Mouse (Mus musculus): ENCODE measurements around the gene Fgfr2. TPM values are rescaled to one million over a fixed set of nuclear protein-coding genes. Genes with fewer than 3 reads are reported as not detected.
A peak's percentile ranks its signal among the peaks of the same experiment; 100 is the strongest.

The Fgfr2 gene
- polyA plus RNA-seq, 1 experiment from 2014 or later, result 24.9 TPM

DNA sequence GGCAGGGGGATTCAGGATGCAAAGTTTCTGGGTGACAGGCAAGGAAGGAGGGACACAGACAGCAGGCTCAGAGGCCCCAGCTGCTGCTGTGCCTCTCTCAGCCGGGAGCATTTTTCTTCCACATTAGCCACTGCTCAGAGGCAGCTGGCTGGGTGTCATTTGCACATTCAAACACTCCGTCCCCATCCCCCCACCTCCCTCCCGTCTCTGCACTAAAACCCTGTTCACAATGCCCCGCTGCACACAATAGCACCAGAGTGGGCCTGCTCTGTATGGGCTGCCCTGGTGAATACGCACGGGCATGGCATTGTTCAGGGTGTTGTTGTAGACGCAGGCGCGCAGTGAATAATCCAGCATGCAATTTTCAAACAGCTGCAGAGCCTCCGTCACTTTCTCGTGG, 875.6 kb downstream of the Fgfr2 start:
- 0 out of 2 replicates have a peak, but pooled peaks have one; percentile 33 for ATAC-seq (replicated peaks; ENCODE audit: insufficient number of reproducible peaks, low FRiP score, low TSS enrichment)

DNA sequence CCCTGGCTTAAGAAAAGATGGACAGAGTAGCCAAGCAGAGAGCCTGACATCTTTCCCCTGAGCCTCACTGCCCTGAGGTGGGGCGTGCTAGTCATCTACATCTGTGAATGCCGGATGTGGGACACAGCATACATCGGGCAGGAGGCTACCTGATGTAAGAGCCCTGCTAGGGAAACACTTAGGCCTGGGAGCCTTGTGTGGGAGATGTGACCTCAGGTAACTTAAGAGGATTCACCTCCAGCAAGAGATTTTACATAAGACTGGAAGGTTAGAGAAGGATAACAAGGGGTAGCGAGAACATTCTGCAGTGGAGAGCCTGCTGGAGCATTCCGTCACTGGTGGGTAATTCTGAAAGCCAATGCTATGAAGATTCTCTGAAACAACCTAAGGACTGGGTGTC, 876.1 kb downstream of the Fgfr2 start:
- WGBS (ENCODE audit: insufficient replicate concordance), result 75% methylated on average over 5 of the region's 5 CpGs
- Histone ChIP-seq H3K27ac (ENCODE audit: low read depth, low read length) (no peak overlapping the region), H3K4me3 (ENCODE audit: low read depth, low read length) (no peak overlapping the region), H3K4me1 (ENCODE audit: control insufficient read depth, insufficient read depth, low read length) (peaks cover 2% of the 10 kb centered on the region; the same call in 1 of the 2 replicates), H3K4me2 (no peak overlapping the region), H3K36me3 (ENCODE audit: control insufficient read depth, insufficient read depth, low read length) (no peaks in the 10 kb centered on the region), H3K9ac (ENCODE audit: low read depth, low read length) (no peak overlapping the region), H3K9me3 (replicated peaks; ENCODE audit: control insufficient read depth, low read length) (no peaks in the 10 kb centered on the region), H3K27me3 (ENCODE audit: control insufficient read depth, insufficient read depth, low read length) (no peaks in the 10 kb centered on the region)
- no peak for ATAC-seq (replicated peaks; ENCODE audit: insufficient number of reproducible peaks, low FRiP score, low TSS enrichment)

More for the DNA sequence above, 875.6 kb downstream of the Fgfr2 start:
- no peak overlapping the region for H3K9ac ChIP-seq (ENCODE audit: low read depth, low read length)
- no peak overlapping the region for H3K4me2 ChIP-seq
- no peak overlapping the region for H3K27ac ChIP-seq (ENCODE audit: low read depth, low read length)
- no peak overlapping the region for H3K4me3 ChIP-seq (ENCODE audit: low read depth, low read length)
- H3K9me3 ChIP-seq (replicated peaks; ENCODE audit: control insufficient read depth, low read length), result no peaks in the 10 kb centered on the region
- 33% methylated on average over 11 of the region's 11 CpGs for WGBS (ENCODE audit: insufficient replicate concordance)
- no peaks in the 10 kb centered on the region for H3K36me3 ChIP-seq (ENCODE audit: control insufficient read depth, insufficient read depth, low read length)
- peaks cover 2% of the 10 kb centered on the region; the same call in 1 of the 2 replicates for H3K4me1 ChIP-seq (ENCODE audit: control insufficient read depth, insufficient read depth, low read length)
- H3K27me3 ChIP-seq (ENCODE audit: control insufficient read depth, insufficient read depth, low read length), result no peaks in the 10 kb centered on the region

GRCm38 (mm10) chr7:132245730-132246129, 877.4 kb downstream of the Fgfr2 start:
- H3K4me3 ChIP-seq (ENCODE audit: low read depth, low read length), result no peak overlapping the region
- H3K27me3 ChIP-seq (ENCODE audit: control insufficient read depth, insufficient read depth, low read length), result no peaks in the 10 kb centered on the region
- no peaks in the 10 kb centered on the region for H3K36me3 ChIP-seq (ENCODE audit: control insufficient read depth, insufficient read depth, low read length)
- no peak for ATAC-seq (replicated peaks; ENCODE audit: insufficient number of reproducible peaks, low FRiP score, low TSS enrichment)
- no peak overlapping the region for H3K4me2 ChIP-seq
- no peak overlapping the region for H3K27ac ChIP-seq (ENCODE audit: low read depth, low read length)
- no peaks in the 10 kb centered on the region for H3K9me3 ChIP-seq (replicated peaks; ENCODE audit: control insufficient read depth, low read length)
- H3K4me1 ChIP-seq (ENCODE audit: control insufficient read depth, insufficient read depth, low read length), result peaks cover 2% of the 10 kb centered on the region; the same call in 1 of the 2 replicates
- WGBS (ENCODE audit: insufficient replicate concordance), result 82% methylated on average over 6 of the region's 6 CpGs
- no peak overlapping the region for H3K9ac ChIP-seq (ENCODE audit: low read depth, low read length)

- Histone ChIP-seq H3K9me3 (replicated peaks; ENCODE audit: control insufficient read depth, low read length) (no peaks in the 10 kb centered on the region), H3K4me1 (ENCODE audit: control insufficient read depth, insufficient read depth, low read length) (peaks cover 2% of the 10 kb centered on the region; the same call in 1 of the 2 replicates), H3K36me3 (ENCODE audit: control insufficient read depth, insufficient read depth, low read length) (no peaks in the 10 kb centered on the region), H3K4me2 (no peak overlapping the region), H3K9ac (ENCODE audit: low read depth, low read length) (no peak overlapping the region), H3K4me3 (ENCODE audit: low read depth, low read length) (no peak overlapping the region), H3K27ac (ENCODE audit: low read depth, low read length) (no peak overlapping the region), H3K27me3 (ENCODE audit: control insufficient read depth, insufficient read depth, low read length) (no peaks in the 10 kb centered on the region)
- 70% methylated on average over 14 of the region's 14 CpGs for WGBS (ENCODE audit: insufficient replicate concordance)
- ATAC-seq (replicated peaks; ENCODE audit: insufficient number of reproducible peaks, low FRiP score, low TSS enrichment), result no peak
Observed at GRCm38 (mm10) chr7:132244637-132245036, 878.5 kb downstream of the Fgfr2 start.

DNA sequence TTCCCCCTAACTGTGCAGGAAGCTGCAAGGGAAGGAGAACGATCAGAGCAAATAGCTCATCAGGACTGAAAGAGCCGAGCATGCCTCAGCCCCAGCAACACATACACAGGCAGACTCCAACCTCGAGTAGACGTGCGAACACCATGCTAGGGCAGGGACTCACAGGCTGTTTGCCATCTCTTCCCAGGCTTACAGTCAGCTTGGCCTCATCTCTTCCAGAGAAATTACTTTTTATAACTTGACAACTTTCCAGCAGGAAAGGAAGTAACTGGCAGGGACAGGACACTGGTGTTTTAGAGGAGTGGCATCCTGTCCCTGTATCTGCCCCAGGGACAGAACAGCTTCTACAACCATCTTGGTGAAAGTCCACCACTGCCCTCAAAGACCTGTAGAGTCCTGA, 879.9 kb downstream of the Fgfr2 start:
- no peaks in the 10 kb centered on the region for H3K36me3 ChIP-seq (ENCODE audit: control insufficient read depth, insufficient read depth, low read length)

GRCm38 (mm10) chr7:132242617-132243141, 880.5 kb downstream of the Fgfr2 start:
- Histone ChIP-seq H3K36me3 (ENCODE audit: control insufficient read depth, insufficient read depth, low read length) (no peaks in the 10 kb centered on the region), H3K9me3 (replicated peaks; ENCODE audit: control insufficient read depth, low read length) (no peaks in the 10 kb centered on the region), H3K4me2 (no peak overlapping the region), H3K9ac (ENCODE audit: low read depth, low read length) (no peak overlapping the region), H3K4me1 (ENCODE audit: control insufficient read depth, insufficient read depth, low read length) (peaks cover 2% of the 10 kb centered on the region; the same call in 1 of the 2 replicates), H3K27ac (ENCODE audit: low read depth, low read length) (no peak overlapping the region), H3K4me3 (ENCODE audit: low read depth, low read length) (no peak overlapping the region), H3K27me3 (ENCODE audit: control insufficient read depth, insufficient read depth, low read length) (no peaks in the 10 kb centered on the region)
- ATAC-seq (replicated peaks; ENCODE audit: insufficient number of reproducible peaks, low FRiP score, low TSS enrichment), result no peak
- 26% methylated on average over 4 of the region's 4 CpGs for WGBS (ENCODE audit: insufficient replicate concordance)

More for the DNA sequence above, 879.9 kb downstream of the Fgfr2 start:
- no peak overlapping the region for H3K4me3 ChIP-seq (ENCODE audit: low read depth, low read length)
- H3K27me3 ChIP-seq (ENCODE audit: control insufficient read depth, insufficient read depth, low read length), result no peaks in the 10 kb centered on the region
- ATAC-seq (replicated peaks; ENCODE audit: insufficient number of reproducible peaks, low FRiP score, low TSS enrichment), result no peak
- H3K9me3 ChIP-seq (replicated peaks; ENCODE audit: control insufficient read depth, low read length), result no peaks in the 10 kb centered on the region
- no peak overlapping the region for H3K4me2 ChIP-seq
- 72% methylated on average over 5 of the region's 5 CpGs for WGBS (ENCODE audit: insufficient replicate concordance)
- no peak overlapping the region for H3K27ac ChIP-seq (ENCODE audit: low read depth, low read length)
- no peak overlapping the region for H3K9ac ChIP-seq (ENCODE audit: low read depth, low read length)
- peaks cover 2% of the 10 kb centered on the region; the same call in 1 of the 2 replicates for H3K4me1 ChIP-seq (ENCODE audit: control insufficient read depth, insufficient read depth, low read length)

GRCm38 (mm10) chr7:132238921-132239320, 884.2 kb downstream of the Fgfr2 start:
- Histone ChIP-seq H3K9me3 (replicated peaks; ENCODE audit: control insufficient read depth, low read length) (no peaks in the 10 kb centered on the region), H3K9ac (ENCODE audit: low read depth, low read length) (no peak overlapping the region), H3K4me1 (ENCODE audit: control insufficient read depth, insufficient read depth, low read length) (no peaks in the 10 kb centered on the region; the same call in 1 of the 2 replicates), H3K4me3 (ENCODE audit: low read depth, low read length) (no peak overlapping the region), H3K27ac (ENCODE audit: low read depth, low read length) (no peak overlapping the region), H3K27me3 (ENCODE audit: control insufficient read depth, insufficient read depth, low read length) (no peaks in the 10 kb centered on the region), H3K36me3 (ENCODE audit: control insufficient read depth, insufficient read depth, low read length) (no peaks in the 10 kb centered on the region), H3K4me2 (no peak overlapping the region)
- WGBS (ENCODE audit: insufficient replicate concordance), result 76% methylated on average over 3 of the region's 3 CpGs
- ATAC-seq (replicated peaks; ENCODE audit: insufficient number of reproducible peaks, low FRiP score, low TSS enrichment), result no peak

GRCm38 (mm10) chr7:132237191-132237590, 886.0 kb downstream of the Fgfr2 start:
- H3K36me3 ChIP-seq (ENCODE audit: control insufficient read depth, insufficient read depth, low read length), result no peaks in the 10 kb centered on the region
- no peaks in the 10 kb centered on the region; the same call in 1 of the 2 replicates for H3K4me1 ChIP-seq (ENCODE audit: control insufficient read depth, insufficient read depth, low read length)
- no peak for ATAC-seq (replicated peaks; ENCODE audit: insufficient number of reproducible peaks, low FRiP score, low TSS enrichment)
- no peak overlapping the region for H3K9ac ChIP-seq (ENCODE audit: low read depth, low read length)
- 57% methylated on average over 4 of the region's 4 CpGs for WGBS (ENCODE audit: insufficient replicate concordance)
- no peak overlapping the region for H3K27ac ChIP-seq (ENCODE audit: low read depth, low read length)
- H3K9me3 ChIP-seq (replicated peaks; ENCODE audit: control insufficient read depth, low read length), result no peaks in the 10 kb centered on the region
- H3K27me3 ChIP-seq (ENCODE audit: control insufficient read depth, insufficient read depth, low read length), result no peaks in the 10 kb centered on the region
- no peak overlapping the region for H3K4me3 ChIP-seq (ENCODE audit: low read depth, low read length)
- no peak overlapping the region for H3K4me2 ChIP-seq

GRCm38 (mm10) chr7:132236789-132237188, 886.4 kb downstream of the Fgfr2 start:
- Histone ChIP-seq H3K27me3 (ENCODE audit: control insufficient read depth, insufficient read depth, low read length) (no peaks in the 10 kb centered on the region), H3K4me2 (no peak overlapping the region), H3K27ac (ENCODE audit: low read depth, low read length) (no peak overlapping the region), H3K4me3 (ENCODE audit: low read depth, low read length) (no peak overlapping the region), H3K4me1 (ENCODE audit: control insufficient read depth, insufficient read depth, low read length) (no peaks in the 10 kb centered on the region; the same call in 1 of the 2 replicates), H3K9me3 (replicated peaks; ENCODE audit: control insufficient read depth, low read length) (no peaks in the 10 kb centered on the region), H3K36me3 (ENCODE audit: control insufficient read depth, insufficient read depth, low read length) (no peaks in the 10 kb centered on the region), H3K9ac (ENCODE audit: low read depth, low read length) (no peak overlapping the region)
- 75% methylated on average over 8 of the region's 8 CpGs for WGBS (ENCODE audit: insufficient replicate concordance)
- ATAC-seq (replicated peaks; ENCODE audit: insufficient number of reproducible peaks, low FRiP score, low TSS enrichment), result no peak

Measured in heart, embryonic 11.5 days (tissue).